Mouse (Mus musculus): ENCODE data around the gene Nav2. TPM values are rescaled to one million over a fixed set of nuclear protein-coding genes. Genes with fewer than 3 reads are reported as not detected.

The Nav2 gene
- total and polyA plus RNA-seq, 3 experiments = 2.0 to 2.7 TPM; not detected in 1

GRCm38 (mm10) chr7:49283507-49284361 is 375.2 kb downstream of the Nav2 start (continued):
- TF ChIP-seq ELF1 (IDR thresholded peaks at IDR 0.05; ENCODE audit: low read depth, low read length) (0 out of 2 replicates have a peak, but pooled peaks have one; percentile 33), ZC3H11A (IDR thresholded peaks at IDR 0.05; ENCODE audit: low read depth, low read length) (peak; percentile 21), NELFE (IDR thresholded peaks at IDR 0.05; ENCODE audit: low read depth, low read length) (no peak), MAZ (IDR thresholded peaks at IDR 0.05; ENCODE audit: low read depth, low read length) (peak; percentile 64; the same call in 1 of the 2 replicates)

GRCm38 (mm10) chr7:49288186-49288585 is 379.7 kb downstream of the Nav2 start:
- no peak for DNase-seq (ENCODE audit: low read depth, low spot score)
- Histone ChIP-seq H3K79me2 (ENCODE audit: control insufficient read depth, insufficient read depth, low read length, poor library complexity) (no peaks in the 10 kb centered on the region), H3K27ac (ENCODE audit: control insufficient read depth, low read depth, low read length) (no peak overlapping the region), H3K4me3 (ENCODE audit: control insufficient read depth in 1 of 2, insufficient read depth in 1 of 2, low read depth in 2 of 2, low read length in 2 of 2) (no peak overlapping the region), H3K9ac (ENCODE audit: control insufficient read depth, low read depth, low read length, poor library complexity, severe bottlenecking) (no peak overlapping the region), H3K27me3 (ENCODE audit: control insufficient read depth in 1 of 2, insufficient read depth in 2 of 2, low read length in 2 of 2) (no peaks in the 10 kb centered on the region), H3K36me3 (ENCODE audit: control insufficient read depth in 1 of 2, insufficient read depth in 2 of 2, low read length in 2 of 2) (peaks cover 0 to 24% of the 10 kb centered on the region in 2 experiments; a peak in 2 of 4 replicates), H3K4me1 (ENCODE audit: control insufficient read depth in 1 of 2, insufficient read depth in 2 of 2, low read length in 2 of 2) (peaks cover 20 to 35% of the 10 kb centered on the region in 2 experiments), H3K9me3 (replicated peaks; ENCODE audit: insufficient read depth, low read length) (no peaks in the 10 kb centered on the region)
- no peak for TF ChIP-seq CTCF (IDR thresholded peaks at IDR 0.05 in 2 of 3, conservative IDR thresholded peaks at IDR 0.05 in 1 of 3; ENCODE audit: control insufficient read depth in 1 of 3, insufficient read depth in 1 of 3, low read depth in 2 of 3, low read length in 3 of 3, poor library complexity in 1 of 3, severe bottlenecking in 1 of 3)
- TF ChIP-seq HCFC1 (IDR thresholded peaks at IDR 0.05; ENCODE audit: low read depth, low read length) = no peak
- no peak for TF ChIP-seq RCOR1 (IDR thresholded peaks at IDR 0.05; ENCODE audit: low read depth, low read length)
- no peak for TF ChIP-seq KAT2A (conservative IDR thresholded peaks at IDR 0.05; ENCODE audit: low read depth, low read length)
- TF ChIP-seq JUND (IDR thresholded peaks at IDR 0.05; ENCODE audit: low read depth, low read length) = no peak
- no peak for TF ChIP-seq NRF1 (IDR thresholded peaks at IDR 0.05; ENCODE audit: insufficient read depth, low read depth, low read length, poor library complexity, severe bottlenecking)

GRCm38 (mm10) chr7:49290308-49290707 is 381.8 kb downstream of the Nav2 start:
- H3K27ac ChIP-seq (ENCODE audit: control insufficient read depth, low read depth, low read length) = peak overlapping the region; percentile 74
- no peaks in the 10 kb centered on the region for H3K27me3 ChIP-seq (ENCODE audit: control insufficient read depth in 1 of 2, insufficient read depth in 2 of 2, low read length in 2 of 2)
- H3K9ac ChIP-seq (ENCODE audit: control insufficient read depth, low read depth, low read length, poor library complexity, severe bottlenecking) = peak overlapping the region; percentile 12; the same call in 1 of the 2 replicates
- H3K4me1 ChIP-seq (ENCODE audit: control insufficient read depth in 1 of 2, insufficient read depth in 2 of 2, low read length in 2 of 2) = peaks cover 14 to 24% of the 10 kb centered on the region in 2 experiments
- H3K4me3 ChIP-seq (ENCODE audit: control insufficient read depth in 1 of 2, insufficient read depth in 1 of 2, low read depth in 2 of 2, low read length in 2 of 2) = no peak overlapping the region
- no peaks in the 10 kb centered on the region for H3K9me3 ChIP-seq (replicated peaks; ENCODE audit: insufficient read depth, low read length)
- no peak for TF ChIP-seq ELF1 (IDR thresholded peaks at IDR 0.05; ENCODE audit: low read depth, low read length)
- no peak for TF ChIP-seq MYC (IDR thresholded peaks at IDR 0.05; ENCODE audit: low read depth, low read length)
- no peak for TF ChIP-seq TBP (IDR thresholded peaks at IDR 0.05; ENCODE audit: low read depth, low read length)
- TF ChIP-seq CTCF (IDR thresholded peaks at IDR 0.05 in 2 of 3, conservative IDR thresholded peaks at IDR 0.05 in 1 of 3; ENCODE audit: control insufficient read depth in 1 of 3, insufficient read depth in 1 of 3, low read depth in 2 of 3, low read length in 3 of 3, poor library complexity in 1 of 3, severe bottlenecking in 1 of 3) = no peak
- TF ChIP-seq NRF1 (IDR thresholded peaks at IDR 0.05; ENCODE audit: insufficient read depth, low read depth, low read length, poor library complexity, severe bottlenecking) = no peak
- no peak for TF ChIP-seq BHLHE40 (IDR thresholded peaks at IDR 0.05; ENCODE audit: borderline replicate concordance, low read depth, low read length)
- TF ChIP-seq MEF2A (IDR thresholded peaks at IDR 0.05; ENCODE audit: extremely low read depth, insufficient replicate concordance, low read depth, low read length, poor library complexity, severe bottlenecking) = no peak
- TF ChIP-seq TCF12 (IDR thresholded peaks at IDR 0.05; ENCODE audit: low read depth, low read length) = no peak
- no peak for TF ChIP-seq USF1 (IDR thresholded peaks at IDR 0.05; ENCODE audit: low read depth, low read length)
- TF ChIP-seq HCFC1 (IDR thresholded peaks at IDR 0.05; ENCODE audit: low read depth, low read length) = no peak
- H3K79me2 ChIP-seq (ENCODE audit: control insufficient read depth, insufficient read depth, low read length, poor library complexity) = no peaks in the 10 kb centered on the region
- DNase-seq (ENCODE audit: low read depth, low spot score) = no peak
- H3K36me3 ChIP-seq (ENCODE audit: control insufficient read depth in 1 of 2, insufficient read depth in 2 of 2, low read length in 2 of 2) = peaks cover 0 to 17% of the 10 kb centered on the region in 2 experiments; a peak in 2 of 4 replicates

All from MEL (cell line).